Comparison of ENCODE assay signal across 20 mouse cellular contexts in the genomic region with DNA sequence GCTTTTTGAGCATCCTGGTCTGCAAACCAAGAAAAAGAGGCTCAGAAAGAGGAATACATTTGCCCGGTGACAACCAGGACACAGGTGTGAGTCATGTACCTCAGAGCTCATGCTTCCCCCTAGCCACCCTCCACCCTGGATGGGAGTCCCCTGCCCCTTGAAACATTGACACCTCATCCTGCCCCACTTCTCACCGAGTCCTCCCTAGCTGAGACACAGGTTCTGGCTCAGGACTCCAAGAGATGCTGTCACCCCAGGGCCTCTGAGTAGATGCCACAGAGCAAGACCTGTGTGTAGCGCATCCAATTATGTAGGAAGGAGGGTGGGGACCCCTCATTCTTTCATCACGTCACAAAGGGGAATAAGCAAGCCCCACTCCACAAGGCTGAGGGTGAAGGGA. TPM values are rescaled to one million over a fixed set of nuclear protein-coding genes. Genes with fewer than 3 reads are reported as not detected.
DNase-seq lines count a peak whose midpoint lies in the region; ATAC-seq and TF ChIP-seq lines count a peak whose summit lies in the region.
"Had no signal": no experiment of that assay in that cellular context is flagged by ENCODE, and none has a peak within 500 bp of the region (broad histone marks: within the 10 kb centered on the region; RNA-seq: fewer than 3 reads in every experiment).

No protein-coding gene starts in this region.

- H3K9me3 ChIP-seq in liver, postnatal 0 days (ENCODE audit: low read length) = no peaks in the 10 kb centered on the region
- H3K9me3 ChIP-seq: embryonic facial prominence, embryonic 13.5 days; forebrain, embryonic 13.5 days; heart, embryonic 15.5 days; hindbrain, embryonic 10.5 days had no signal

- peaks cover 17% of the 10 kb centered on the region for H3K27me3 ChIP-seq in liver, postnatal 0 days (ENCODE audit: insufficient read depth, low read length)
- H3K27me3 ChIP-seq: Patski had no signal

- H3K4me1 ChIP-seq in liver, postnatal 0 days (ENCODE audit: insufficient read depth) = peaks cover 16% of the 10 kb centered on the region

- H3K4me2 ChIP-seq in liver, postnatal 0 days (ENCODE audit: low read depth, low read length) = no peak overlapping the region
- H3K4me2 ChIP-seq: embryonic facial prominence, embryonic 13.5 days; forebrain, embryonic 13.5 days; heart, embryonic 15.5 days; hindbrain, embryonic 14.5 days had no signal

- no peak for TF ChIP-seq EP300 in liver, postnatal 0 days (IDR thresholded peaks at IDR 0.05; ENCODE audit: low read depth)

- DNase-seq in gastrocnemius, postnatal 10 days = peak; percentile 2
- DNase-seq in gastrocnemius, postnatal 36 days = no peak
- peak; percentile 1 for DNase-seq in liver
- DNase-seq in liver, postnatal 0 days = no peak
- peak; percentile 0 for DNase-seq in thymus, postnatal 25 days
- DNase-seq in thymus, postnatal 10 days (ENCODE audit: low spot score in 2 of 2) = no peak
- no peak for DNase-seq in cerebellum, postnatal 25 days
- DNase-seq: adrenal gland, postnatal 14 days; cerebellum, adult 11-12 months; cerebellum, adult 9-10 months; cerebellum, postnatal 36 days; gastrocnemius, postnatal 14 days; heart, postnatal 14 days had no signal

- intact Hi-C loops in gastrocnemius, postnatal 36 days (cut with DNase I) = loop anchor here (5.0 kb wide), 1 partner anchor 48 kb away; no protein-coding TSS in a partner anchor

- H3K4me3 ChIP-seq in liver, postnatal 0 days (ENCODE audit: low read depth, low read length) = no peak overlapping the region
- H3K4me3 ChIP-seq: embryonic facial prominence, embryonic 13.5 days; forebrain, embryonic 13.5 days; heart, embryonic 15.5 days; hindbrain, embryonic 10.5 days had no signal

- H3K9ac ChIP-seq in liver, postnatal 0 days (replicated peaks) = no peak overlapping the region
- H3K9ac ChIP-seq: embryonic facial prominence, embryonic 13.5 days; forebrain, embryonic 13.5 days; heart, embryonic 15.5 days; hindbrain, embryonic 14.5 days had no signal

- H3K36me3 ChIP-seq in liver, postnatal 0 days (replicated peaks; ENCODE audit: insufficient read depth, low read length) = no peaks in the 10 kb centered on the region
- H3K36me3 ChIP-seq: embryonic facial prominence, embryonic 13.5 days; heart, embryonic 15.5 days; hindbrain, embryonic 10.5 days had no signal

- no peak for ATAC-seq in liver, postnatal 0 days
- ATAC-seq: activated CD4-positive, CD25-positive, alpha-beta regulatory T cell, adult 4 months; forebrain, embryonic 13.5 days; Patski had no signal

- TF ChIP-seq CTCF in liver, postnatal 0 days (IDR thresholded peaks at IDR 0.05; ENCODE audit: low read depth) = no peak

- H3K27ac ChIP-seq in liver, postnatal 0 days (ENCODE audit: low read depth) = no peak overlapping the region
- H3K27ac ChIP-seq: embryonic facial prominence, embryonic 13.5 days; forebrain, embryonic 13.5 days; heart, embryonic 15.5 days; hindbrain, embryonic 10.5 days; hindbrain, embryonic 14.5 days had no signal

- WGBS in liver, postnatal 0 days (ENCODE audit: insufficient replicate concordance) = 71% methylated on average over 4 of the region's 4 CpGs

RNA-seq across cellular contexts. Expression of a gene that starts 3.4 kb away (rescaled TPM):
- 100 to 1,000 TPM in 1 of 2 experiments, 10 to 100 TPM in 1; 96.8 to 105 TPM for total RNA-seq in gastrocnemius, postnatal 10 days (2021)
- 100 to 1,000 TPM; 105 to 170 TPM for total RNA-seq in gastrocnemius, postnatal 36 days (2021)
- 1.9 and 2.1 TPM in 2 replicates for polyA plus RNA-seq in liver, postnatal 0 days (2015; fragmentation: Nextera tagmentation; extraction: Ambion mirVana)

RNA-seq across cellular contexts. Expression of a gene that starts 51.5 kb away (rescaled TPM):
- total RNA-seq in gastrocnemius, postnatal 10 days (2021) = 100 to 1,000 TPM; 406 to 464 TPM
- 100 to 1,000 TPM; 568 to 650 TPM for total RNA-seq in gastrocnemius, postnatal 36 days (2021)
- 312 and 329 TPM in 2 replicates for polyA plus RNA-seq in liver, postnatal 0 days (2015; fragmentation: Nextera tagmentation; extraction: Ambion mirVana)

Comparison
In these comparisons a context has a peak if more than half of its experiments do, and no peak if none do; other contexts are left out.
1. DNase-seq: peak in gastrocnemius, postnatal 10 days (single experiment), liver (single experiment) and thymus, postnatal 25 days (single experiment); none in gastrocnemius, postnatal 36 days (0 of 2), liver, postnatal 0 days (single experiment), thymus, postnatal 10 days (0 of 2) and cerebellum, postnatal 25 days (0 of 2).